Mouse (Mus musculus) induced T-regulatory cell, adult 2 months (primary cell): ENCODE measurements around the gene Btbd3.

Experiments
- DNase-seq: peaks from one replicate; pipeline ENCODE4 v3.0.0-alpha.2; 2012; ENCODE audit warnings: low read depth

Btbd3 gene

GRCm38 (mm10) chr2:138539655-138540054 lies 283.3 kb downstream of the Btbd3 start:
- DNase-seq = no peak

- no peak for DNase-seq
These were observed 292.6 kb downstream of the Btbd3 start for GRCm38 (mm10) chr2:138548990-138549389.

- DNase-seq = no peak
These were observed 295.2 kb downstream of the Btbd3 start for GRCm38 (mm10) chr2:138551516-138551915.

GRCm38 (mm10) chr2:138555106-138555862 lies 298.9 kb downstream of the Btbd3 start:
- no peak for DNase-seq

- no peak for DNase-seq
These were observed 329.6 kb downstream of the Btbd3 start for GRCm38 (mm10) chr2:138585930-138586329.

- DNase-seq = no peak
These were observed 331.0 kb downstream of the Btbd3 start for GRCm38 (mm10) chr2:138587335-138587734.

GRCm38 (mm10) chr2:138587795-138588545 lies 331.6 kb downstream of the Btbd3 start:
- no peak for DNase-seq

- DNase-seq = no peak
These were observed 332.7 kb downstream of the Btbd3 start for GRCm38 (mm10) chr2:138589105-138589504.

- DNase-seq = no peak
These were observed 333.9 kb downstream of the Btbd3 start for GRCm38 (mm10) chr2:138590307-138590706.

- no peak for DNase-seq
These were observed 356.0 kb downstream of the Btbd3 start for GRCm38 (mm10) chr2:138612361-138612760.

- no peak for DNase-seq
These were observed 361.1 kb downstream of the Btbd3 start for GRCm38 (mm10) chr2:138617501-138617900.
